Mouse (Mus musculus) E14TG2a.4 (cell line): ENCODE measurements around the gene Mctp2.

Experiments
- CTCF ChIP-seq: conservative IDR thresholded peaks from 2 replicates; pipeline ENCODE4 v1.5.1; 2014; ENCODE audit warnings: low read length
- NANOG ChIP-seq: IDR thresholded peaks from 2 replicates; pipeline ENCODE4 v1.6.1; 2014; ENCODE audit warnings: borderline replicate concordance, low read length, mixed read lengths
- POU5F1 ChIP-seq: IDR thresholded peaks from 2 replicates; pipeline ENCODE4 v1.6.1; 2014; ENCODE audit warnings: low read length, borderline replicate concordance

GRCm38 (mm10) chr7:72292232-72292913, 14.0 kb downstream of the Mctp2 start:
- no peak for TF ChIP-seq POU5F1
- TF ChIP-seq CTCF = no peak
- no peak for TF ChIP-seq NANOG
